Mouse (Mus musculus) MEL (cell line): ENCODE data around the gene Arhgap42.

ENCODE experiments used
- BHLHE40 ChIP-seq: IDR thresholded peaks from 2 replicates; pipeline ENCODE4 v1.6.1; 2012; ENCODE audit warnings: low read depth, mild to moderate bottlenecking, inconsistent platforms, low read length, improper control_type of control experiment, borderline replicate concordance
- CTCF ChIP-seq, 3 experiments: IDR thresholded peaks in 2 of 3; conservative IDR thresholded peaks in 1 of 3; 2 replicates each; pipeline ENCODE4 v1.5.1; 2011 to 2012; ENCODE audit warnings: low read length in 3 of 3, low read depth in 2 of 3, mild to moderate bottlenecking in 2 of 3, improper control_type of control experiment in 1 of 3, inconsistent platforms in 1 of 3, mixed read lengths in 1 of 3, moderate library complexity in 1 of 3; ENCODE audit not compliant: control insufficient read depth in 1 of 3, insufficient read depth in 1 of 3, poor library complexity in 1 of 3, severe bottlenecking in 1 of 3
- EP300 ChIP-seq, 2 experiments: IDR thresholded peaks; 2 replicates each; pipeline ENCODE4 v1.6.1; 2011; ENCODE audit warnings: improper control_type of control experiment in 2 of 2, low read length in 2 of 2, low read depth in 1 of 2, mild to moderate bottlenecking in 1 of 2
- ETS1 ChIP-seq: IDR thresholded peaks from 2 replicates; pipeline ENCODE4 v1.6.1; 2012; ENCODE audit warnings: low read depth, mild to moderate bottlenecking, inconsistent platforms, low read length, improper control_type of control experiment, moderate library complexity
- HCFC1 ChIP-seq: IDR thresholded peaks from 2 replicates; pipeline ENCODE4 v1.6.1; 2012; ENCODE audit warnings: low read depth, mild to moderate bottlenecking, inconsistent platforms, low read length, improper control_type of control experiment, moderate library complexity
- KAT2A ChIP-seq: conservative IDR thresholded peaks from 2 replicates; pipeline ENCODE4 v1.6.1; 2012; ENCODE audit warnings: low read depth, low read length, improper control_type of control experiment, inconsistent platforms
- MAZ ChIP-seq: IDR thresholded peaks from 2 replicates; pipeline ENCODE4 v1.6.1; 2012; ENCODE audit warnings: low read depth, mild to moderate bottlenecking, inconsistent platforms, low read length, improper control_type of control experiment
- MYB ChIP-seq: IDR thresholded peaks from 2 replicates; pipeline ENCODE4 v1.6.1; 2011; ENCODE audit warnings: mild to moderate bottlenecking, low read depth, low read length, improper control_type of control experiment
- NRF1 ChIP-seq: IDR thresholded peaks from 2 replicates; pipeline ENCODE4 v1.6.1; 2014; ENCODE audit warnings: low read depth, mild to moderate bottlenecking, inconsistent platforms, low read length, improper control_type of control experiment, moderate library complexity; ENCODE audit not compliant: poor library complexity, insufficient read depth, severe bottlenecking
- POLR2A ChIP-seq, 2 experiments: IDR thresholded peaks; 2 replicates each; pipeline ENCODE4 v1.6.1; 2011 to 2012; ENCODE audit warnings: low read length in 2 of 2, mild to moderate bottlenecking in 2 of 2, control low read depth in 1 of 2, improper control_type of control experiment in 1 of 2, low read depth in 1 of 2, moderate library complexity in 1 of 2; ENCODE audit not compliant: control insufficient read depth in 1 of 2, insufficient read depth in 1 of 2, poor library complexity in 1 of 2
- POLR2AphosphoS5 ChIP-seq: IDR thresholded peaks from 2 replicates; pipeline ENCODE4 v1.6.1; 2012; ENCODE audit warnings: low read depth, borderline replicate concordance, mild to moderate bottlenecking, inconsistent platforms, low read length, moderate library complexity, mixed read lengths
- SIN3A ChIP-seq: IDR thresholded peaks from 2 replicates; pipeline ENCODE4 v1.6.1; 2012; ENCODE audit warnings: low read length, improper control_type of control experiment, inconsistent platforms
- TCF12 ChIP-seq: IDR thresholded peaks from 2 replicates; pipeline ENCODE4 v1.6.1; 2014; ENCODE audit warnings: low read depth, mild to moderate bottlenecking, inconsistent platforms, low read length, improper control_type of control experiment, moderate library complexity
- ZMIZ1 ChIP-seq: IDR thresholded peaks from 2 replicates; pipeline ENCODE4 v1.6.1; 2012; ENCODE audit warnings: low read depth, mild to moderate bottlenecking, inconsistent platforms, low read length, improper control_type of control experiment, moderate library complexity

GRCm38 (mm10) chr9:9223384-9223783 lies 15.5 kb downstream of the Arhgap42 start:
- TF ChIP-seq MAZ = no peak
- TF ChIP-seq TCF12 = no peak
- TF ChIP-seq EP300 (IDR thresholded peaks at IDR 0.05; ENCODE audit: low read depth in 1 of 2, low read length in 2 of 2) = no peak
- TF ChIP-seq NRF1 = no peak
- no peak for TF ChIP-seq ETS1
- TF ChIP-seq BHLHE40 = no peak
- no peak for TF ChIP-seq KAT2A
- TF ChIP-seq CTCF (IDR thresholded peaks at IDR 0.05 in 2 of 3, conservative IDR thresholded peaks at IDR 0.05 in 1 of 3; ENCODE audit: control insufficient read depth in 1 of 3, insufficient read depth in 1 of 3, low read depth in 2 of 3, low read length in 3 of 3, poor library complexity in 1 of 3, severe bottlenecking in 1 of 3) = no peak
- no peak for TF ChIP-seq POLR2A (IDR thresholded peaks at IDR 0.05; ENCODE audit: control insufficient read depth in 1 of 2, insufficient read depth in 1 of 2, low read depth in 1 of 2, low read length in 2 of 2, poor library complexity in 1 of 2)
- TF ChIP-seq MYB = no peak
- TF ChIP-seq HCFC1 = no peak
- no peak for TF ChIP-seq SIN3A
- no peak for TF ChIP-seq ZMIZ1
- no peak for TF ChIP-seq POLR2AphosphoS5
